Mouse (Mus musculus) embryonic facial prominence, embryonic 15.5 days (tissue): Measurements from ENCODE around the gene Slit3. TPM values are rescaled to one million over a fixed set of nuclear protein-coding genes. Genes with fewer than 3 reads are reported as not detected.

Source experiments
- ATAC-seq: fragments of 200-750 bp; cut with Nextera tagmentation; 2 replicates; pipeline ENCODE4 v1.8.0; 2017; ENCODE audit warnings: low read depth, moderate TSS enrichment; ENCODE audit not compliant: insufficient number of reproducible peaks, low FRiP score, low TSS enrichment
- H3K27ac ChIP-seq: fragments of 300-500 bp; sonication (generic); replicated peaks from 2 replicates; pipeline ENCODE4 v1.5.1; 2015; ENCODE audit warnings: mild to moderate bottlenecking, inconsistent platforms
- H3K27me3 ChIP-seq: fragments of 300-500 bp; sonication (generic); 2 replicates; pipeline ENCODE4 v1.6.1; 2015; ENCODE audit warnings: inconsistent platforms
- H3K36me3 ChIP-seq: fragments of 300-500 bp; sonication (generic); 2 replicates; pipeline ENCODE4 v1.6.1; 2015; ENCODE audit warnings: mild to moderate bottlenecking, inconsistent platforms
- H3K4me1 ChIP-seq: fragments of 300-500 bp; sonication (generic); 2 replicates; pipeline ENCODE4 v1.6.1; 2015; ENCODE audit warnings: inconsistent platforms
- H3K4me2 ChIP-seq: fragments of 300-500 bp; sonication (generic); replicated peaks from 2 replicates; pipeline ENCODE4 v1.6.1; 2015; ENCODE audit warnings: mild to moderate bottlenecking, inconsistent platforms
- H3K4me3 ChIP-seq: fragments of 300-500 bp; sonication (generic); replicated peaks from 2 replicates; pipeline ENCODE4 v1.5.1; 2015; ENCODE audit warnings: mild to moderate bottlenecking, inconsistent platforms
- H3K9ac ChIP-seq: fragments of 300-500 bp; sonication (generic); 2 replicates; pipeline ENCODE4 v1.6.1; 2015; ENCODE audit warnings: inconsistent platforms
- H3K9me3 ChIP-seq: fragments of 300-500 bp; sonication (generic); replicated peaks from 2 replicates; pipeline ENCODE4 v1.6.1; 2016; ENCODE audit warnings: inconsistent platforms
- WGBS: fragments of 180-500 bp; shearing (Covaris S2); methylation state at CpG from one replicate; pipeline ENCODE4 v1.1.7; 2015; 5-methylcytosine and 5-hydroxymethylcytosine counted together
- polyA plus RNA-seq: library from polyadenylated mRNA; unstranded; fragments of >200 nt; fragmentation: Nextera tagmentation; extraction: Ambion mirVana; gene quantifications from 2 replicates; pipeline ENCODE4 v1.2.1, GENCODE M21; 2015

Slit3 gene
- polyA plus RNA-seq, 1 experiment from 2014 or later = 27.6 TPM

DNA sequence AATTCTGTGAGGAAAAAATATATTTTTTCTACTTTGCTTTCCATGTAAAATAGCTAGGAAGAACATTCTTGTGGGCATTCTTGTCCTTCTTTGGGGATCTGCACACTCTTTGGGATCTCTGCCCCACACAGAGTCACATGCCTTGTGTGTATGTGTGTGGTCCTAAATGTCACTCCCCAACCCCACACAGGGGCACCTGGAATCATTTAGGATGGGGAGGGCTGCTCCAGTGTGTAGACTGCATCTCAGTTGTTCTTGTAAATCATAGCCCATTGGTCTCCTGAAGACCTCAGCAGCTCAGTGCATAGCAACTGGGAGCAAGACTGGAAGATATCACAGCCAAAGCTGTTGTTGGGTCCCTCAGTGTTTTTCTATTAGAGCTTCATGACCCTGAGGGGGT lies 534.8 kb downstream of the Slit3 start:
- Histone ChIP-seq H3K4me1 (no peaks in the 10 kb centered on the region), H3K27me3 (no peaks in the 10 kb centered on the region), H3K9me3 (no peaks in the 10 kb centered on the region), H3K9ac (no peak overlapping the region), H3K36me3 (0 out of 2 replicates have a peak, but pooled peaks cover 6% of the 10 kb centered on the region), H3K27ac (no peak overlapping the region), H3K4me3 (no peak overlapping the region), H3K4me2 (no peak overlapping the region)
- no peak; the same call in 1 of the 2 replicates for ATAC-seq

- no peaks in the 10 kb centered on the region for H3K9me3 ChIP-seq
- H3K9ac ChIP-seq = no peak overlapping the region
- H3K27me3 ChIP-seq = no peaks in the 10 kb centered on the region
- 85% methylated on average over 6 of the region's 6 CpGs for WGBS
- H3K36me3 ChIP-seq = no peaks in the 10 kb centered on the region
- no peak overlapping the region for H3K4me3 ChIP-seq
- no peak overlapping the region for H3K27ac ChIP-seq
- no peak for ATAC-seq
- H3K4me1 ChIP-seq = no peaks in the 10 kb centered on the region
- no peak overlapping the region for H3K4me2 ChIP-seq
Observed at GRCm38 (mm10) chr11:35657582-35657981, 536.6 kb downstream of the Slit3 start.

DNA sequence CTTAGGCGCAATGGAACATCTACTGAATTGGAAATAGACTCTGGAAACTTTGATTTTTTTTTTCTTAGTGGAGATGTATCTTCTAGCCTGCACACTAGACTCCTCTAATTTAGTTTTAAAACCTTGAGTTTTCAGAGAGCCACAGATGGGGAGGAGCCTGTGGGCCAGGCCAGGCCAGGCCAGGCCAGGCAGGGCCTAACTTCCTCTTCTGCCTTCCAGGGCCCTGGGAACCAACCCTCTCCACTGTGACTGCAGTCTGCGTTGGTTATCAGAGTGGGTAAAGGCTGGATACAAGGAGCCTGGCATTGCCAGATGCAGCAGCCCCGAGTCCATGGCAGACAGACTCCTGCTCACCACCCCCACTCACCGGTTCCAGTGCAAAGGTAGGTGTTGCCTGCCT lies 539.9 kb downstream of the Slit3 start:
- no peaks in the 10 kb centered on the region for H3K27me3 ChIP-seq
- no peaks in the 10 kb centered on the region for H3K36me3 ChIP-seq
- no peak overlapping the region for H3K4me3 ChIP-seq
- no peaks in the 10 kb centered on the region for H3K4me1 ChIP-seq
- no peak overlapping the region for H3K27ac ChIP-seq
- no peak overlapping the region for H3K4me2 ChIP-seq
- H3K9me3 ChIP-seq = no peaks in the 10 kb centered on the region
- ATAC-seq = no peak
- no peak overlapping the region for H3K9ac ChIP-seq
- WGBS = 85% methylated on average over 4 of the region's 4 CpGs

DNA sequence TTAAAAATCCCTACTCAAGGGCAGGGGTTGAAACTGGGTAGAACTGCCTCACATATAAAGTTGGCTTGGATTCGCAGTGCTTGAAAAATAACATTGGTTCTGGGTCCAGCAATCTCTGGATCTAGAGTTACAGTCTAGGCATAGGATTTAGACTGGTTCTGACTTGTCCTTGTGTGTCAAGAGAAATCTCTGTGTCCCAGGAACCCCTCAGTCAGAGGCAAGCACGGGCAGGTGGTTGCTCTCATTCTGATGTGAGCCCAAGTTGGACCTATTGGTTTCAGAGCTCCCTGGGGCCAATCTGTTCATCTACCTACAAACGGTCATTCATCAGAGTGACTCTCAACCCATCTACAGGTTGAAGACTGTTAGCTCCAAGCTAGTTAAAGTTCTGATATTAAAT lies 541.9 kb downstream of the Slit3 start:
- Histone ChIP-seq H3K4me1 (no peaks in the 10 kb centered on the region), H3K27me3 (no peaks in the 10 kb centered on the region), H3K9me3 (no peaks in the 10 kb centered on the region), H3K27ac (no peak overlapping the region), H3K4me3 (no peak overlapping the region), H3K9ac (no peak overlapping the region), H3K36me3 (no peaks in the 10 kb centered on the region), H3K4me2 (no peak overlapping the region)
- no peak for ATAC-seq
- 61% methylated on average over 3 of the region's 3 CpGs for WGBS

DNA sequence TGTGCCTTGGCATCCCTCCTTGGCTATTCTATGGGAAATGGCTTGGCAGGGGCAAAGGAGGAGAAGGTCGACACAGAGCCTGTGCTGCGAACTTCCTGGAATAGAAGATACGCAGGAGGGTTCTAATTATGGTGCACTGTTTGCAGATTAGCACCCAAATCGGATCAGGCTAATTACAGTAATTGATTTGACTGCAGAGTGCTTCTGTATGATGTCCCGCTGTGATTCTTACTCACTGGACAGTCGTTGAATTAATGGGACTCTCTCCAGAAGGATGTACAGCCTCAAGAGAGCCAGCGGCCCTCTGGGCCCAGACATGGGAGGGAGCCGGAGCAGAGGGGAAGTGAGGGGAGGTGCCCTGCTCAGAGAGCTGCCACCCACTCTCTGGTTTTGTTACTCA lies 542.6 kb downstream of the Slit3 start:
- Histone ChIP-seq H3K4me2 (no peak overlapping the region), H3K9ac (no peak overlapping the region), H3K27ac (no peak overlapping the region), H3K36me3 (no peaks in the 10 kb centered on the region), H3K27me3 (no peaks in the 10 kb centered on the region), H3K4me1 (no peaks in the 10 kb centered on the region), H3K9me3 (no peaks in the 10 kb centered on the region), H3K4me3 (no peak overlapping the region)
- WGBS = 62% methylated on average over 8 of the region's 8 CpGs
- no peak for ATAC-seq

DNA sequence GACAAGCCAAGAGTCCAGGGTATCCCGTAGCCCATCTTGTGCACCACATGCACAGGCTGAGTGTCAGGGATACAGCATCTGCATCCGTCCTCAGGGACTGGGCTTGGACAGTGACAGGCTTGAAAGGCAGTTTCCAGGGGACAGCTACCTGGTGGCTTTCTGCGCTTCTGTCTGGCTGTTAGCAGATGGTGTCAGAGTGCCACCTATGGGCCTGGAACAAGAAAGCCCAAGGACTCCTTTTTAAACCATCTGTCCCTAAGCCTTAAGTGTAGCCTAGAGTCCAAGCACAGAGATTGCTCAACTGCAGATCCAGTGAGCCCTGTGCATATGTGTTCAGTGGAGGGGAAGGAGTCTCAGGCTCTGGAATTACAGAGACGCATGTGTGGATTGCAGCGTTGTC lies 544.0 kb downstream of the Slit3 start:
- WGBS = 43% methylated on average over 5 of the region's 5 CpGs

GRCm38 (mm10) chr11:35667428-35667827 lies 546.4 kb downstream of the Slit3 start:
- Histone ChIP-seq H3K9me3 (no peaks in the 10 kb centered on the region), H3K4me3 (no peak overlapping the region), H3K4me2 (no peak overlapping the region), H3K36me3 (no peaks in the 10 kb centered on the region), H3K4me1 (no peaks in the 10 kb centered on the region), H3K27me3 (no peaks in the 10 kb centered on the region), H3K9ac (no peak overlapping the region), H3K27ac (no peak overlapping the region)
- no peak for ATAC-seq
- 50% methylated on average over 3 of the region's 3 CpGs for WGBS

More for the DNA sequence above, 544.0 kb downstream of the Slit3 start:
- no peak overlapping the region for H3K4me3 ChIP-seq
- ATAC-seq = 0 out of 2 replicates have a peak, but pooled peaks have one; percentile 12
- H3K4me2 ChIP-seq = no peak overlapping the region
- H3K27ac ChIP-seq = no peak overlapping the region
- no peaks in the 10 kb centered on the region for H3K4me1 ChIP-seq
- H3K9me3 ChIP-seq = no peaks in the 10 kb centered on the region
- no peaks in the 10 kb centered on the region for H3K36me3 ChIP-seq
- no peak overlapping the region for H3K9ac ChIP-seq
- no peaks in the 10 kb centered on the region for H3K27me3 ChIP-seq

DNA sequence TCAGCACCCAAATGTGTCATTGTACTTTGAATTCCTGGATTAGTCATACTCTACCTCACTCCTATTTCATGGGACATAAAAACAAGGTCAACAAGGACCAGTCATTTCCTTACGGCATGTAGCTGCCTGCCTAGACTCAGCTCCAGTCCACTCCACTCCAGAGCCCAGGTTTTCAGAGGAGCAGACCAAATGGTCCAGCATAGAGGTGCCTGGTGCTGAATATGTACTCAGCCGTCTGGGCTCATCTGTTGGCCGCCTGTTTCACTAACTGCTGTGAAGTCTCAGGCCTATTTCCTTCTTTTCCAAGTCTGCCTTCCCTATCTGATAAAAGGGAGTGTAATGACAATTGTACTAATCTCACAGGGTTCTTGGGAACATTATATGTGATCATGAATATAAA lies 547.1 kb downstream of the Slit3 start:
- H3K4me3 ChIP-seq = no peak overlapping the region
- H3K27me3 ChIP-seq = no peaks in the 10 kb centered on the region
- ATAC-seq = no peak
- no peaks in the 10 kb centered on the region for H3K4me1 ChIP-seq
- WGBS = 46% methylated on average over 3 of the region's 3 CpGs
- no peaks in the 10 kb centered on the region for H3K36me3 ChIP-seq
- no peak overlapping the region for H3K4me2 ChIP-seq
- H3K27ac ChIP-seq = no peak overlapping the region
- no peaks in the 10 kb centered on the region for H3K9me3 ChIP-seq
- H3K9ac ChIP-seq = no peak overlapping the region

DNA sequence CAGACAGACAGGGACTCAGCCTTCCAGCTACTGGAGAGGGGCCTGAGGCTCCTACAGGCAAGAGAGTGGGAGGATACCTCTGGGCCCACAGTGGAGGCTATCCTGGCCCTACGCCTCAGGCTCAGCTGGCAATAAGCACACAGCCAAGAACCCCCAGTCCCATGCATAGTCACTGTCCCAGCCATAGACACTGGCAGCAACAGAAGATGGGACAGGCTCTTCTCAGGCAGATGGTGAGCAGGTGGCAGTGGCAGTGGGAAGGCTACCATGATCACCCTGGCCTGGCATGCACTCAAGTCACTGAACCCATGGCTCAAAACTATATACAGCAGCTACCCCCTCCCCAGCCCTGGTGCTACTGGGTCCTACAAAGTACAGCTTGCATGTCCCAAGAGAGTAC lies 547.7 kb downstream of the Slit3 start:
- ATAC-seq = no peak

DNA sequence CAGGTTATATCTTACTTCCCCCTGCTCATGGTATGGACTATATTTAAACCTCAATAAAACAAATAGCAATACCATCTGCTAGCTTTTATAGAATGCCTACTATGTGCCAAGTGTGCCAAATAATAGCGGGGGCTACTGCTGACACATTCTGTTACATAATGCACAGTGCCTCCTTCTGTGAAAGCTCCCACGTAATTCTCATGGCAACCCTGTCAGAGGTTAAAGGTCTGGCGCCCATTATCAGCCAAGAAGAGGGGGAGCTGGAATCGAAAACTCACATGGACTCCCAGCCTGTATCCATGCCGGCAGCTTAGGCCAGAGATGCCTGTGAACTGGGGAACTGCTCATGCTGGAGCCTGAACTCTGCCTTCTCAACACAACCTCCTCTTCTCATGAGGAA lies 548.5 kb downstream of the Slit3 start:
- H3K4me2 ChIP-seq = no peak overlapping the region
- ATAC-seq = no peak
- H3K36me3 ChIP-seq = no peaks in the 10 kb centered on the region
- H3K27ac ChIP-seq = no peak overlapping the region
- no peak overlapping the region for H3K4me3 ChIP-seq
- WGBS = 76% methylated on average over 5 of the region's 5 CpGs
- H3K4me1 ChIP-seq = no peaks in the 10 kb centered on the region
- H3K9ac ChIP-seq = no peak overlapping the region
- H3K9me3 ChIP-seq = no peaks in the 10 kb centered on the region
- no peaks in the 10 kb centered on the region for H3K27me3 ChIP-seq

More for the DNA sequence above, 547.7 kb downstream of the Slit3 start:
- H3K36me3 ChIP-seq = no peaks in the 10 kb centered on the region
- no peak overlapping the region for H3K9ac ChIP-seq
- H3K4me1 ChIP-seq = no peaks in the 10 kb centered on the region
- no peaks in the 10 kb centered on the region for H3K9me3 ChIP-seq
- WGBS = 68% methylated on average over 1 of the region's 1 CpGs
- no peak overlapping the region for H3K4me2 ChIP-seq
- H3K4me3 ChIP-seq = no peak overlapping the region
- no peak overlapping the region for H3K27ac ChIP-seq
- H3K27me3 ChIP-seq = no peaks in the 10 kb centered on the region

GRCm38 (mm10) chr11:35670181-35670580 lies 549.2 kb downstream of the Slit3 start:
- no peak overlapping the region for H3K27ac ChIP-seq
- no peak for ATAC-seq
- 75% methylated on average over 6 of the region's 6 CpGs for WGBS

GRCm38 (mm10) chr11:35670746-35671145 lies 549.7 kb downstream of the Slit3 start:
- H3K27ac ChIP-seq = no peak overlapping the region
- no peaks in the 10 kb centered on the region for H3K9me3 ChIP-seq
- H3K9ac ChIP-seq = no peak overlapping the region
- 57% methylated on average over 3 of the region's 3 CpGs for WGBS
- no peak for ATAC-seq
- no peaks in the 10 kb centered on the region for H3K4me1 ChIP-seq
- H3K4me2 ChIP-seq = no peak overlapping the region
- no peaks in the 10 kb centered on the region for H3K36me3 ChIP-seq
- no peak overlapping the region for H3K4me3 ChIP-seq
- no peaks in the 10 kb centered on the region for H3K27me3 ChIP-seq

More at GRCm38 (mm10) chr11:35670181-35670580, 549.2 kb downstream of the Slit3 start:
- Histone ChIP-seq H3K4me2 (no peak overlapping the region), H3K4me1 (no peaks in the 10 kb centered on the region), H3K27me3 (no peaks in the 10 kb centered on the region), H3K9ac (no peak overlapping the region), H3K36me3 (no peaks in the 10 kb centered on the region), H3K9me3 (no peaks in the 10 kb centered on the region), H3K4me3 (no peak overlapping the region)
